Mouse (Mus musculus): ENCODE measurements around the gene Cyb5r3. TPM values are rescaled to one million over a fixed set of nuclear protein-coding genes. Genes with fewer than 3 reads are reported as not detected.

The Cyb5r3 gene
- polyA plus RNA-seq, 1 experiment from 2014 or later = 466 TPM

GRCm38 (mm10) chr15:83154309-83154708, 18.1 kb downstream of the Cyb5r3 start:
- no peak for ATAC-seq

GRCm38 (mm10) chr15:83150694-83151093, 21.7 kb downstream of the Cyb5r3 start:
- ChIA-PET CTCF (interaction anchor here (1.2 to 1.8 kb wide), 2 partner anchors 8 to 21 kb away, joined by 3 to 5 read pairs; no protein-coding TSS in a partner anchor), POLR2A (interaction anchor here (0.6 to 0.7 kb wide), 3 partner anchors 19 to 324 kb away, joined by 3 to 4 read pairs (median 3); no protein-coding TSS in a partner anchor)
- TF ChIP-seq CTCF (IDR thresholded peaks at IDR 0.05) = no peak
- in situ Hi-C loops (cut with MboI; ENCODE audit: low pct_unique_long_range_greater_than_20kb) = loop anchor here (5.0 kb wide), 1 partner anchor 52 kb away; no protein-coding TSS in a partner anchor
- ATAC-seq = no peak
- DNase-seq (ENCODE audit: low read depth, low spot score) = no peak
- no peaks in the 10 kb centered on the region for H3K27me3 ChIP-seq

More at GRCm38 (mm10) chr15:83154309-83154708, 18.1 kb downstream of the Cyb5r3 start:
- no peak for TF ChIP-seq CTCF (IDR thresholded peaks at IDR 0.05)
- in situ Hi-C loops (cut with MboI; ENCODE audit: low pct_unique_long_range_greater_than_20kb) = loop anchor here (5.0 kb wide), 1 partner anchor 48 kb away; no protein-coding TSS in a partner anchor
- POLR2A ChIA-PET = no interaction called here
- CTCF ChIA-PET = no interaction called here
- no peaks in the 10 kb centered on the region for H3K27me3 ChIP-seq
- no peak for DNase-seq (ENCODE audit: low read depth, low spot score)

GRCm38 (mm10) chr15:83150073-83150442, 22.3 kb downstream of the Cyb5r3 start:
- POLR2A ChIA-PET = interaction anchor here (0.6 to 1.6 kb wide), 4 partner anchors 20 to 324 kb away, joined by 3 to 4 read pairs (median 3); partner anchors contain the start of gene Cyb5r3
- CTCF ChIA-PET = interaction anchor here (1.2 kb wide), 1 partner anchor 21 kb away, joined by 3 read pairs; no protein-coding TSS in a partner anchor
- ATAC-seq = no peak
- TF ChIP-seq CTCF (IDR thresholded peaks at IDR 0.05) = no peak
- no peak for DNase-seq (ENCODE audit: low read depth, low spot score)
- H3K27me3 ChIP-seq = no peaks in the 10 kb centered on the region
- in situ Hi-C loops (cut with MboI; ENCODE audit: low pct_unique_long_range_greater_than_20kb) = loop anchor here (5.0 kb wide), 1 partner anchor 52 kb away; no protein-coding TSS in a partner anchor

DNA sequence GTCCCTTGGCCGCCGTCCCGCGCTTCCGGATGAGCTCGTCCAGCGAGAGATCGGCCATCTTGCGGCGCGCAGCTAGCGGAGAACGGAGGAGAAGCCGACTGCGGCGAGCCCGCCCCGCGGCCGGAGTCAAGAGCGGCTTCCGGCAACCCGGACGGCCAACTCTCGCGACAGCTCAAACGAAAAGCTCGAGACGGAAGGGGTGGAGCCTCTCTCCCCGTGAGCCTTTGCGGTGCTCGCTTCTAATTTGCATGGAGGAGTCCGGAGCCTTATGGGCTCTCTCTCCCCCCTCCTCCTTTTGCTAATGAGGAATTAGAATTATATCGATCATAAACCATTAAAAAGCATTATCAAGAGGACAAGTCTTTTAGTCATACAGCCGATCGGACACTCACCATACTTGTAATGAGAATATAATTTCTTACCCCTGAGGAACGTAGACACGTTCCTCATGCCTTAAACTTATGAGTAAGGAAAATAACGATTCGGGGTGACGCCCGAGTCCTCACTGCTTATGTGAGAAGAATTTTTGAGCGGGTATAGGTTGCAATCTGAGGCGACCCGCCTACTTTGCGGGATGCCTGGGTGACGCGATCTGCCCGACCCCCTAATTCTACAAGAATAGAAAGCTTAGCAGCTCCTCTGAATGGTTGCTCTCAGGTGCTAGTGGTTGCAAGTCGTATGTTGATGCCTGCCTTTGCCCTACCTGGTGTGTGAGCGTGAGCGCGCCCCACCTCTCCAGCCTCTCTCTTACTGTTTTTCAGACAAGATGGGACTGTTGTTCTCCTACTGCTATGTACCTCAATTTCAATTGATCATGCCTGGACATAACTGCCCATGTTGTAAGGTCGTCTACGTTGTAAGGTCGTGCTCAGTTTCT, 23.0 kb downstream of the Cyb5r3 start, which contains the start of gene Poldip3:
TSS of gene Poldip3 (minus strand) at position 189 of the 877 bp plus-strand sequence.
- ChIA-PET POLR2A (interaction anchor here (0.6 to 1.6 kb wide), 8 partner anchors 9 to 195 kb away, joined by 3 to 6 read pairs (median 3); partner anchors contain the start of gene Cyb5r3), CTCF (no interaction called here)
- in situ Hi-C loops (cut with MboI; ENCODE audit: low pct_unique_long_range_greater_than_20kb) = loop anchor here (5.0 kb wide), 1 partner anchor 53 kb away; no protein-coding TSS in a partner anchor
- ATAC-seq (peak; percentile 79), DNase-seq (ENCODE audit: low read depth, low spot score) (peak; percentile 91)
- no peak for TF ChIP-seq CTCF (IDR thresholded peaks at IDR 0.05)
- H3K27me3 ChIP-seq = no peaks in the 10 kb centered on the region

GRCm38 (mm10) chr15:83148801-83149195, 23.6 kb downstream of the Cyb5r3 start:
- ChIA-PET CTCF (no interaction called here), POLR2A (interaction anchor here (0.7 to 1.6 kb wide), 9 partner anchors 8 to 217 kb away, joined by 3 to 6 read pairs (median 3); partner anchors contain the start of gene Cyb5r3)
- TF ChIP-seq CTCF (IDR thresholded peaks at IDR 0.05) = no peak
- DNase-seq (ENCODE audit: low read depth, low spot score) (no peak), ATAC-seq (peak; percentile 70)
- no peaks in the 10 kb centered on the region for H3K27me3 ChIP-seq
- in situ Hi-C loops (cut with MboI; ENCODE audit: low pct_unique_long_range_greater_than_20kb) = no loop called here

GRCm38 (mm10) chr15:83148395-83148794, 24.0 kb downstream of the Cyb5r3 start:
- no peak for TF ChIP-seq CTCF (IDR thresholded peaks at IDR 0.05)
- POLR2A ChIA-PET = interaction anchor here (0.7 to 1.6 kb wide), 9 partner anchors 8 to 217 kb away, joined by 3 to 6 read pairs (median 3); partner anchors contain the start of gene Cyb5r3
- CTCF ChIA-PET = interaction anchor here (0.7 kb wide), 1 partner anchor 31 kb away, joined by 3 read pairs; no protein-coding TSS in a partner anchor
- in situ Hi-C loops (cut with MboI; ENCODE audit: low pct_unique_long_range_greater_than_20kb) = no loop called here
- DNase-seq (ENCODE audit: low read depth, low spot score) (no peak), ATAC-seq (no peak)
- H3K27me3 ChIP-seq = no peaks in the 10 kb centered on the region

DNA sequence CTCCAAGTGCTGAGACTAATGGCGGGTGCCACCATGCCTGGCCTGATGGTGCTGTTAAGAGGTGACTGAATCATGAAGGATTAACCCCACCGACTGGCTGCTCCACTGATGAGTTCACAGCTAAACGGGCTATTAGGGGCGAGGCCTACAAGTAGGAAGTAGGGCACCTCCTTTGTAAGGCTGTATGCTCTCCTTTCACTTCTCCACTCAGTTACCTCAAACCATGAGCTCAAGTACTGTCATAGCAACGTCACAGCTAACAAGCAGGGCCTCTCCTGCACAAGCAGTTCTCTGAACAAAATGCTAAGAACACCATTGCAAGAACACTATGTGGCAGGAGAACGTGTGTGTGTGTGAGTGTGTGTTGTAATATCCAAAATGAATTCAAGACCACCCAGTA, 26.9 kb downstream of the Cyb5r3 start:
- DNase-seq (ENCODE audit: low read depth, low spot score) = no peak
- POLR2A ChIA-PET = interaction anchor here (0.7 kb wide), 1 partner anchor 22 kb away, joined by 5 read pairs; no protein-coding TSS in a partner anchor
- CTCF ChIA-PET = interaction anchor here (1.2 kb wide), 1 partner anchor 24 kb away, joined by 3 read pairs; no protein-coding TSS in a partner anchor
- in situ Hi-C loops (cut with MboI; ENCODE audit: low pct_unique_long_range_greater_than_20kb) = no loop called here
- H3K27me3 ChIP-seq = no peaks in the 10 kb centered on the region
- ATAC-seq = no peak
- no peak for TF ChIP-seq CTCF (IDR thresholded peaks at IDR 0.05)

- in situ Hi-C loops (cut with MboI; ENCODE audit: low pct_unique_long_range_greater_than_20kb) = no loop called here
Observed at GRCm38 (mm10) chr15:83142861-83143260, 29.5 kb downstream of the Cyb5r3 start.

GRCm38 (mm10) chr15:83135654-83136053, 36.7 kb downstream of the Cyb5r3 start:
- POLR2A ChIA-PET = interaction anchor here (0.6 kb wide), 1 partner anchor 37 kb away, joined by 3 read pairs; the partner anchor contains the start of gene Cyb5r3
- in situ Hi-C loops (cut with MboI; ENCODE audit: low pct_unique_long_range_greater_than_20kb) = no loop called here
- ATAC-seq = no peak
- TF ChIP-seq CTCF (IDR thresholded peaks at IDR 0.05) = no peak
- no peak for DNase-seq (ENCODE audit: low read depth, low spot score)
- no peaks in the 10 kb centered on the region for H3K27me3 ChIP-seq
- CTCF ChIA-PET = interaction anchor here (1.7 kb wide), 1 partner anchor 9 kb away, joined by 5 read pairs; no protein-coding TSS in a partner anchor

More at GRCm38 (mm10) chr15:83142861-83143260, 29.5 kb downstream of the Cyb5r3 start:
- no peak for TF ChIP-seq CTCF (IDR thresholded peaks at IDR 0.05)
- H3K27me3 ChIP-seq = no peaks in the 10 kb centered on the region
- CTCF ChIA-PET = interaction anchor here (0.8 to 2.0 kb wide), 5 partner anchors 9 to 29 kb away, joined by 3 to 5 read pairs (median 4); no protein-coding TSS in a partner anchor
- ATAC-seq = peak; percentile 92
- POLR2A ChIA-PET = no interaction called here
- DNase-seq (ENCODE audit: low read depth, low spot score) = peak; percentile 66

GRCm38 (mm10) chr15:83134671-83135070, 37.7 kb downstream of the Cyb5r3 start:
- H3K27me3 ChIP-seq = no peaks in the 10 kb centered on the region
- no peak for DNase-seq (ENCODE audit: low read depth, low spot score)
- no peak for ATAC-seq
- in situ Hi-C loops (cut with MboI; ENCODE audit: low pct_unique_long_range_greater_than_20kb) = no loop called here
- ChIA-PET CTCF (interaction anchor here (1.4 kb wide), 1 partner anchor 8 kb away, joined by 4 read pairs; no protein-coding TSS in a partner anchor), POLR2A (interaction anchor here (1.7 kb wide), 1 partner anchor 10 kb away, joined by 4 read pairs; no protein-coding TSS in a partner anchor)
- TF ChIP-seq CTCF (IDR thresholded peaks at IDR 0.05) = no peak
